Mouse (Mus musculus): ENCODE measurements around the gene Abi1.
"Not testable (repeated sequence)": the region's sequence is repeated elsewhere in the genome, so short reads cannot be mapped to it uniquely, and the experiment has no call there.

Abi1 gene

DNA sequence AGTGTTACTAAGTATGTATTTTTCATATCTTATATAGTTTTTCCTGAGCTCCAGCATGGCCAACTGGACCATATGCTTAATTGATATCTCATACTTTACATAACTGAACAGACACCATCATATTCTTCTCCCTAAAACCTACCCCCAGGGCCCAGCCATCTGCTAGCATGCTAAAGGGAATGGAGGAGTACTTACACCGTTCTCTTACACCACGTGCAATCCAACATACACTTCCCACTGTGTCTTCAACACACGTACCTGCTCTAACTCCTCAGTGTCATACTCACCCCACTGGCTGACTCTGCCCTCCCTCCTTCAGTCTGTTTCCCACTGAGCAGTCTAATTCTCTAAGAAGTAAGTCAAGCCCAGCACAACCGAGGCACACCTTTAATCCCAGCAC is 11.2 kb downstream of the Abi1 start:
- no peak for DNase-seq

DNA sequence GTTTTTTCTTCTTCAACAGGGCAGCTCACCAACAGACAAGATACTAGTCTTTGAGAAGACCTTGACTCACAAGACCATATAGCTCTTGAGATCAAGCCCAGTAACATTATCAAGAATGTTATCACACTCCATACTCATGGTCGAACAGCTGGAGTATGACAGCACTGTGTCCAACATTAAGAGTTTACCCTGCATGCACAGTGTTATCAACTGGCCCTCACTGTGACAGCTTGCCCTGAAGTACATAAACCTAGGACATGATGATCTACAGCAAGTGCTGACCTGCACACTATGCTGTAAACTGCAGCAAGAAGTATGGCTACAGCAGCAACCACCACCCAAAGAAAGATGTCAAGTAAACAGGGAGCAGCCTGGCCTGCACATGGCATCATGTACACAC is 13.7 kb downstream of the Abi1 start:
- DNase-seq = no peak

DNA sequence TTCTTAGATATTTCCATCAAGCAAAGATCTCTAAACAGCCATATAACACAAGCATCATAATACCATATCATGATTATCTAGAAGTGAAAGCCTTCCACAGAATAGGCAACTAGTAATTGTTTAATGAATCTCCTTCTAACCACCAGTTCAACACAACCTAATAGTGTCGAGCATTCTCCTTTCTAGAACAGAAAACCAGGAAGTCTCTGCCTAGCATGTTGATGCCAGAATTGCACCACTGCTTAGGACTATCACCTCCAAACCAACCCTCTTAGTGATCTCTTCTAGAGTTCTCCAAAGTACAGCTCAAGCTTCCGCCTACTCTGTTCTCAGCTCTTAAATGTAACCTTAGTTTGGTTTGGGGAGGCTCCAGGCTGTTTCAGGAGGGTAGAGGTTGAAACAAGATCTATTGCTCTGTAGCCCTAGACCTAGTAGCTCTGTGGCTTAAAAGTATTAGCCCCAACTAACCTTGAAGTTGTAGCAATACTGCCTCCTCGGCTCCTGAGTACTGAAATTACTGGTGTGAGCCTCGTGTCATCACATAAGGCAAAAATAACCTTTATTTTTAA is 16.2 kb downstream of the Abi1 start:
- DNase-seq = no peak

DNA sequence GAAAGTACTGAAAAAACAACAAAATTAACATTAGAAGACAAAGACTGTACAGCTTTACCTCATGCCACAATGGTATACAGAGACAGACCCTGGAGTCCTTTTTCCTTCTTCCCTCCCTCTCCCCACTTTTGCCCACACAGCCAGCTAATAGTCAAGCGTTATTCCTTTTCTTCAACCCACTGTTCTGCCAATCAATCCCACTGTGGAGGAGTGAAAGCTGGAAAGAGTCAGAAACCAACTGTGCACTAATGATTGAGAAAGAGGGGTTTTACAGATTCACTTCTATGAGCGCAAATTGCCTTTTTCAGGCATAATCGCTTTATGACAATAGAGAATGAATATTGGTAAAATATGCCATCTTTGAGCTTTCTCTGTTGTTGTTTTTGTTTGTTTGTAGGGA is 17.0 kb downstream of the Abi1 start:
- no peak for DNase-seq

DNA sequence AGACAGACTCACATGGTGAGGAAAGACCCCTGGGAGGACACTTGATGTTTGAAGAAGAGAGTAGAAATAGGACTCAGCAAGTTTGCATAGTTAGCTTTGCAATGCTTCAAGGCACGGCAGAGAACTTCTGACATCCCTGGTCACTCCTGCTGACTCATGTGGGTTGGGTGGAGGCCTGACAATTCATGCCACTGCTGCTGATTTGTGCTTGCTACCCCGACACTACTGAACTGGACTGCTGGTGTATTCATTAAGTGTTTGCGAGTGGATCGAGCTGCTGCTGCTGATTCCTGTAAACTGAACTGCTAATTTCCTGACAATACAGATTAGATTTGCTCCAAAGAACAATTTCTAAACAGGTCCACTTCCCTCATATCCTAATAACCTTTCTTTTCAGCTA is 18.3 kb downstream of the Abi1 start:
- DNase-seq = peak; percentile 16 to 30

DNA sequence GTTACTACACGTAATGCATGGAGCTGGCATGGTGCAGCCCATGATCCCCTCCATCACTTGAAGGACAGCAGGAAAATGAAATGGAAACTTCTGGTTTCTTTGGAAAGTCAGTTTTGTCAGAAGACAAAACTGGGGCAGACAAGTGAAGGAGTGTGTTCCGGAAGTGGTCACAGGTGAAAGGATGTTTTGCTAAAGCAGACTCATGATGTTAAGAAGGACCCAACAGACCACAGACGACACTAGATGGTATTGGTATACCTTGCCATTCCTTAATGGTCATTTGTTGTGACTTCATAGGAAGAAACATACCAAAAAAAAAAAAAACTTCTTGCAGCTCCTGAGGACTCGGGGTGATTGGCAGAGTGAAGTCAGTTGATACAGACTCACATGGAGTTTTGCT is 18.7 kb downstream of the Abi1 start:
- no peak for DNase-seq

DNA sequence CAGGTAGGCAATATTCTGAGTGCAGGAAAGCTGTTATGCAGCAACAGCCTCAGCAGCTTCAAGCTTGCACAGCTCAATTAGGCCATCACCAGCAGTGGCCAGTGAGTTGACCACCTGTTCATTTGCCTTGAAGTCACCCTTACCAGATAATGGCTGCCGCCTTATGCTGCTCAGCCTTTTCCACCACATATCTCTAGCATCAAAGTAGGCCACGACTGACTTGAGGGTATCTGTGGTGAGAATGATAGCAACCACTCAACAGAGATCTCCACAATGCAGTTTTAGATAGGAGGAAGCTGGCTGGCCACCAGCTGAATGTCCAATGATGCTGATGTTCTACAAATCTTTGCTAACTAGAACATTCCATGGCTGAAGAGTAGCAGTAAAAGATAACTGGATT is 20.9 kb downstream of the Abi1 start:
- DNase-seq = no peak

DNA sequence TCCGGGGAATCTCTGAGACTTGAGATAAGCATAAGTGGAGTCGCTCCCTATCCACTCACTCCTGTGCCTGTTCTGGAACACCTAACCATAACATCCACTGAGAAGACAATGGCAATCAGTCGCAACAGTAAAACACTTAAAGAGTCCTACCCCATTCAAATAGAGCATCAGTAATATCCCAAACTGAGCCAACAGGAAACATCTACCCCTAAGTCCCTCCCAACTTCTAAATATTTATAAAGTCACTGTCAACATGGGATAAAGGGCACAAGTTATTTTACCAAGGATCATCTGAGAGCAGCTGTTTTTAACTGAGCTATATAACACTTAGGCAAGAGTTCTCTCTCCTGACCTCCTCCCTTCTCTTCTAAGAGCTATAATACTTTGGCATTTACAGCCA is 23.9 kb downstream of the Abi1 start:
- DNase-seq = no peak

DNA sequence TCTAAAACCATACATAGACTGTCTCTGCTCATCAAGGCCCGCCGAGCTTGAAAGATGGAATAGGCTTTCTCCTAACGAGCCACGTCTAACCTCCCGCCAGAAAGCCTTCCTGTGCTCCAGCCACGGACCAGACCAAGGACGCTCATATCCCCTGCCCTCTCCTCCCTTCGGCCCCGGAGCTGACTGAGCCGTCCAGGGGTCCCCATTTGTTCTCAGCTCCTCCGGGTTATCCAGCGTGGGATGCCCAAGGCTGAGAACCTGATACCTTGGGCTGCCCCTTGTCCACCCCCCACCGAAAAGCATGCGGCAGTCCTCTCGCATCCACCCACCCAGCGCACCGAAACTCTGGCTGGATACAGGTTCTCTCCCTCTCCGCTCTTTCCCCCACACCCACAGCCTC is 24.7 kb downstream of the Abi1 start:
- no peak for DNase-seq

DNA sequence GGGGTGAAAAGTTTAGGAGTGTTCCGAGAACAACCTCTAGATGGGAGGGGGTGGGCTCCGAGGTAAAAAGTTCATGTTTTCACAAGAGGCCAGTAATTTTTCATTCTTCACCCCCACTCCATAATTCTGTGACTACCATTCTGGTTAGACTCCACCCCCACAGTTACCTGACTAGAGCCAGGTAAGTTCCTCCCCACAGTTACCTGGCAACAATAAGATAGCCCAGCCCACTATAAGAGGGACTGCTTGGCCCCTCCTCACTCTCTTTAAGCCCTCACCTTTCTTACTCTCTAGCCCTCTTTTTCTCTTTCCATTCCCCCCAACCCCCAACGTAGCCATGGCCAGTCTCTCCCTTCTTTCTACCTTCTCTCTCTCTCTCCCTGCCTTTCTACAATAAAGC is 25.1 kb downstream of the Abi1 start:
- DNase-seq = not testable (repeated sequence)

DNA sequence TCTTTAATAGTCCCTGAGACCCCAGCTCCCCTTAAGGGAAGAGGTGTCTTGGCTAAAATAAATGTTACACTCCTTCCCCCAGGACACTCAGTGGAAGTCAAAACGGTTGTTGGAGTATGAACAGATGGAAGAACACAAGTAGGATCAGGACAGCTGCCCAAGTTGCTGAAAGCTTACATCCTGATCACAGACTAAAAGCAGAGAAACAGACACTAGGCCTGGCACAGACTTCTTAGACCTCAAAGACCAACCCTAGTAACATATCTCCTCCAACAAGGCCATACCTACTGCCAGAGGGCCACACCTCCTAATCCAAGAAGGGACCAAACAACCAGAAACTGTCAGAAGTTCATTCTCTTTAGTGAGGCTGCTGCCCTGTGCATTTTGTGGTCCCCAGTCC is 31.8 kb downstream of the Abi1 start:
- DNase-seq = no peak

DNA sequence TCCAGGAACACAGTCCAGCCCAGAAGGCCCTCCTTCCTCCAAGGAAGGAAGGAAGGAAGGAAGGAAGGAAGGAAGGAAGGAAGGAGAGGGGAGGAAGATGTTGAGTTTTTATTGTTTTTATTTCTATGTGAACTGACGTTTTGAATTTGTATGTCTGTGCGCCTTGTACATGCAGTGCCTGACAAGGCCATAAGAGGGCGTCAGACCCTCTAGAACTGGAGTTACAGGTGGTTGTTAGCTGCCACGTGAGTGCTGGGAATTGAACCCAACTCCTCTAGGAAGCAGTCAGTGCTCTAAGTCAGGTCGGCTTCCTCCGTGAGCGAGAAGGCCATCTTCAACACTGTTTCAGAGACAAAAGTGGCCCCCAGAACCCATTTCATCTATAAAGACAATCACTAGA is 32.5 kb downstream of the Abi1 start:
- DNase-seq = no peak

DNA sequence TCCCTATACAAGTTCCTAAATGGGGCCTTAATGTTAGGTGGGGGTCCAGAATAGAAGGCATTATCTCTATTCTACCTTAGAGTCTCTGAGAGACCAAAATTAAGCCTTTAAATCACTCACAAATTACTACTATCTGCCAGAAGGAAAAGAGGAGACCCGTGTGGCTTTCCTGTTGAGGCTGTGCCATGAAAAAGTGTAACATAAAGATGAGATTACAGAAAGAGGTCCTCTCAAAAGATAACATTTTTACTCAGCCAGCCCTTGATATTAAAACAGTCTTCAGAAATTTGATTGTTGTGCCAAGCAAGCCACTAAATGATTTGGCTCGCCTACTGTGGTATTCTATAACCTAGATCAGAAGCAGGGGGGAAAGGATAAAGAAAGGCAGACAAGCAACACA is 32.9 kb downstream of the Abi1 start:
- no peak for DNase-seq

DNA sequence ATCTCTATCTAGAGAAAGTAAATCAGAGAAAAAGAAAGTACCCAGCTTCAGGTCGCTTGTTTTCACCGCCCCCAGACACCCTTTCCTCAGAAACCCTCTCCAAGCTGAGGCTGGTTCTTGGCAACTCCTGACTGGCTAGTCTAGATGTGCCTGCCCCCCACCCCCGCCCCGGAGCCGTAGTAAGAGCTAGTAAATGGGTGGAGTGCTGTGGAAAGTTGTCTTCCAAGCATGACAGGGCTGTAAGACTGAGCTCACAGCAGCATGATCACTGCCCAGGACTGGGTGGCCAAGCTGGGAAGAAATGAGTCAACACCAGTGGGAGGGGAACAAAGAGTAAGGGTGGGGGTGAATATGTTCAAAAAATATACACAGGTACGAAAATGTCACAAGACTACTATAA is 33.8 kb downstream of the Abi1 start:
- DNase-seq = no peak

DNA sequence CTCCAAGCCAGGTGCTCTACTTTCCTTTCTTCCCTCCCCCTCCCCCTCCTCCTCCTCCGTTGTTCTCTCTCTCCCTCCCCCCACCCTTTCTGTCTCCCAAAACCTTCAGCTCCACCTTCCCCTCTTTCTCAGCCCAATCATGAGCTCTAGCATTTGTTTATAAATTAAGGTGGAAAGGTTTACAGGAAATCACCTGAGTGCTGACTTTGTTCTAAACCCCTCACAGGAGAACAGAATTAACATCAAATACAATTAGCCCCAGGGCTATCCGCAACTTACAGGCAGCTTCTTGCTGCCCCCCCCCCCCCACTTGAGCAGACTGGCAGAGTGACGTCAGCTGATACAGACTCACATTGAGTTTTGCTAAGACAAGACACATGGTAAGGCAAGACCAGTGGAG is 37.4 kb downstream of the Abi1 start:
- no peak for DNase-seq

DNA sequence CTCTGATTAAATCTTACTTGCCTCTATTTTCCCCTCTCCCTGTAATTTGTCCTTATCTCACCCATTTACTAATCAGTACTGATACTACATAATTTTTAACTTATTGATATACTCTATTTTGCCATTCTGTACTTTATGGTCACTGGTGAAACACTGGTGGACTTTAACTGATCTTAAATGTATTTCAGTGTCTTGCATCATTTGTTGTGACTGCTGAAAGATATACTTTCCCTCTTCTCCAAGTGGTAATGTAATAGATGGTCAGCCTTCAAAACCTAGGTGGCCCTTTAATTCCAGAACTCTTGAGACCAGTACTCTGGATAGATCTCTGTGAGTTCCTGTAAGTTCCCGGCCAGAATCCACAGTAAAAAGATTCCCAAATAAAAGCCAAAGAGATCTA is 40.4 kb downstream of the Abi1 start:
- no peak for DNase-seq

DNA sequence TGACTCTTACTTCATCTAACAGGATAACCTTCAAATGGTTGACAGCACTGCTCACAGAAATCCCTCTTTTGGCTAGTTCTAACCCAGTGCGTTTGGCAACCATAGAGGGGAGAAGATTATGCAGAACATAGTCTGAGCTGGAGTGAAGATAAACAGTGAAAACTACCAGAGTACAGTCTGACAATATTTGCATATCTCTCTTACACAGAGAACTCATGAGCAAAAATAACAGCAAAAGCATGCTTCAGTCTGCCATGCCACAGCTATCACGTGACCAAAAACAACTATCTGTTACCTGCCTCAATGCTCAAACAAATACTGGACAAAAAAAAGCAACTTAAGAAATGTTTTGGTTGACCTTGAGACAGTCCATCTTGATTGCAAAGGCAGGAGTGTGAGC is 41.2 kb downstream of the Abi1 start:
- DNase-seq = no peak

DNA sequence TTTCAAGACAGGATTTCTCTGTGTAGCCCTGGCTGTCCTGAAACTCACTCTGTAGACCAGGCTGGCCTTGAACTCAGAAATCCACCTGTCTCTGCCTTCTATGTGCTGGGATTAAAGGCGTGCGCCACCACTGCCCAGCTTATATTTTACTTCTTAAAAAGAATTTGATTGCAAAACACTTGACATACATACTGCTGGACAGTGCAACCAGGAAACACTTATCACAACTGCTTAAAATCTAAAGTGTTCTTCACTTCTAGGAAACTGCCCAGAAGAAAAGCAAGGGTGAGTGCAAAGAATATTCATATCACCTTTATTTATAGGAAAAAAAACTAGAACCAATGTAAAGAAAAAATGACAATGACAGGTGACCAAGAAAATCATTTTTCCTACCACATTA is 42.0 kb downstream of the Abi1 start:
- DNase-seq = no peak

DNA sequence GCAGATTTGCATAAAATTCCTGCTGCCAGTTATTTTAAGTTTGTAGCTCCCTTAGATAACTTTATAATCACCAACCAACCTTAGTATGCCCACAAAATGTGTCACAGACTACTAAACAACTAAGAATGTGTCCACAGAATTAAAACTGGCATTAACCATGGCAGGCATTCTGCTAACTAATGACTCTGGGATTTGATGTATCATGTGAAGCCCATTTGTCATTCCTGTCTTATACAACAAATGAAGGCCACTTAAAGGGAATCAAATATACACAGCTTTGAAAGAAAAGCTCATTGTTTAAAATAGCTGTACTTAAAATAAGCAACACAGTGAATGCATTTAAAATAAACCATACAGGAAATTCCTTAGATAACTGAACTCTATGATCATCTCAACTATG is 44.0 kb downstream of the Abi1 start:
- DNase-seq = no peak

DNA sequence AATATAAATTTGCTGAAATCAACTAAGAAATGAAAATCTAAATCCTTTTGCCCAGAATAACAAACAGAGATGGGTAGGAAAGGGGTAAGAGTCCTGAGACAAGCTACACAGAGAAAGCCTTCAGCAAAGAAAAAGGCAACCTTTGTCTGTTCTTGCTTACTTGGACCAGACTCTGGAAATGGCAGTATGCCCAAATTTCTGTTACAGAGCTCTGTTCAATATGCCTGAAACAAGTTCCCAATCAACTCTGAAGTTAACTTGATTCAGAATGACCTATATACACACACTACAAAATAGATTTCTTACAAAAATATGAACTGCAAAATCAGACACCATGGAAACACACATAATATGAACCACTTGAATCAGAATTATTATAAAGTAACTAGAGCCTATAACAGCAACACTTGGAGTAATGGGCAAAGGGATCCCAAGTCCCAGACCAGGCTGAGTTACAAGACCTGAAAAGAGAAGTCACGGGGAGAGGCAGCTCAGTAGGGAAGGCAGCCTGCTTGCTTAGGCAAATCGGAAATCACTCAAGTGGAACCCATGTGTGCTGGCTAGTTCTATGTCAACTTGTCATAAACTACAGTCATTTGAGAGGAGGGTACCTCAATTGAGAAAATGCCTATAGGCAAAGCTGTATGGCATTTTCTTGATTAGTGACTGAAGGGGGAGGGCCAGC is 53.9 kb downstream of the Abi1 start:
- no peak for DNase-seq

DNA sequence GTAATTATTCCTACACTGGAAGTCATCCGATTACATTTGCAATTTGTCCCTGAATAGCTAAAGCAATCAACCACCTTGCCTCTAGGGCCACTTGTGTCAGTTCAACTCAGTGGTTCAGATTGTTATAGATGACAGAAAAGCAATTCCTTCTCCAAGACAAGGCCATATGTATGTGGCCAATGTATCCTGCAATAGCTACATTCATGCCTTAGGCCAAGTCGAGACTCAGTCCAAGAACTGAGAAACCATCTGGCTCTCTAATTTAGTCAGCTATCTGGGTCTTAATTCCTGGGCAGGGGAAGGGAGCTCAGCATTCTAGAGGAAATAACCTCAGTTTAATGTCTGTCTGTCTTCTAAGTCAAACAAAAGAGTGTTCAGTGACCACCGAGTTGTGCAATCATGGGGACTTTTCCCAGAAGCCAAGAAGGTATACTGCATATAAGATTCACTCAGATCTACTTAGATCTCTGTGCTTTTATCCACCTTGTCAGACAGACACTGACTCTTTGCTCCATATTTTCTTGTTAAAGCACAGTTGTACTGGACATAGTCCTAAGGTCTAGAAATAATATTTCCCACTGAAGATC is 62.6 kb downstream of the Abi1 start:
- DNase-seq = no peak

DNA sequence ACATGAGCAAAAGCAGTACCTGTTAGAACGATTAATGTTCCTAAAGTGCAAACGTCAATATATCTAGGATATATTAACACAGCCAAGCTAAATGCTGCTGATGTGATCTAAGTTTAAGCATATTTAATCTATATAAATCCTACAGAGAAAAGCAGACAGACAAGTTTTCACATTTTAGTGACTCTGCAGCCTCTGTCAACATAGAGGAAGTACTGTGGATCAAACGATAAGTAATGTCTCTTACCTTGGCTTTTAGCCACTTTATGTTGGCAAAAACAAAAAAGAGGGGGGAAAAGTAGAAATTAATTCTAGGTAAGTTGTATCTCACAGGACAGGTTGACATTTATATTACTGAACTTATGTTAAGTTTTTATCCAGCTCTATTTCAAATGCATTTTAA is 77.1 kb downstream of the Abi1 start:
- DNase-seq = no peak

DNA sequence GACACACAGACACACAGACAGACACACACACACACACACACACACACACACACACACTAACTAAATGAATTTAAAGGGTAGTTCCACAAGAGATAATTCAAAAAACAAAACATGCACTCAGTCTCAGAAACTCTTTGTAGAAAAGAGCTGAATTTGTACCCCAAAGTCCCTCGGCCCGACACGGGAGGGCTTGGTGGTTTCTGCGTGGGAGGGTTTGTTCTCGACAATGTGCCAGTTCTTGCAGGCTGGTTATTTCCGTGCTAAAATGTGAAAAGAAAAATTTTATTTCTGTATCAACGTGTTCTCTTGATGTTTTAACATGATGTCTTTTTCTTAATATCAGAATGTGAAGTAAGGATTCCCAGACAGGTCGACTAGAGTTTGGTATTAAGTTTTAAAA is 77.8 kb downstream of the Abi1 start:
- DNase-seq = no peak

DNA sequence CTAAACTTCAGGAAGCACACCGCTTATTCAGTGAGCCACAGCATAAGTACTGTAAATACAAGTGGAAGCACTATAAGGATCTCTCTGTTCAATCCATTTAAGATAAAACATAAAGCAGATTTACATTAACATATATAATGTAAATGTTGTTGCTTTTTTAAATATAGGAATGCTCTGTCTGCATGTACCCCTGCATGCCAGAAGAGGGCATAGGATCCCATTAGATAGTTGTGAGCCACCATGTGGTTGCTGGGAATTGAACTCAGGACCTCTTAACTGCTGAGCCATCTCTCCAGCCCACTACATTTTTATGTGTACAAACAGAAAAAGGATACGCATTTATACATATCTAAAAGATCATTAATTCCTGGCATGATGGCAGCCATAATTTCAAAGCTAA is 78.4 kb downstream of the Abi1 start:
- DNase-seq = no peak

DNA sequence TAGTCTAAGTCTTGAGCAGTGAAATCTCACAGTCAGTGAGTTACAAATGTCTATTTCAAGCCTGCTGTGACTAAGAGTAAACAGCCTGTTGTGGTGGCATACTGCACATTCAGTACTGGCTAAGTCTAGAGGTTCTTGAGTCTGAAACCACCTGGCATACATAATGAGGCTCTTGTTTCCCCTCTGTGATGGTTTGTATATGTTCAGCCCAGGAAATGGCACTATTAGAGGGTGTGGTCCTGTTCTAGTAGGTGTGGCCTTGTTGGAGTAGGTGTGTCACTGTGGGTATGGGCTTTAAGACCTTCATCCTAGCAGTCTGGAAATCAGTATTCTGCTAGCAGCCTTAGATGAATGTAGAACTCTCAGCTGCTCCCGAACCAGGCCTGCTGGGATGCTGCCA is 82.6 kb downstream of the Abi1 start:
- DNase-seq = no peak
